Mouse (Mus musculus) liver, postnatal 0 days (tissue): Measurements from ENCODE around the gene G6pc3. TPM values are rescaled to one million over a fixed set of nuclear protein-coding genes. Genes with fewer than 3 reads are reported as not detected.

Experiments used
- ATAC-seq: fragments of 200-750 bp; cut with Nextera tagmentation; 2 replicates; pipeline ENCODE4 v1.8.0; 2017; ENCODE audit warnings: mild to moderate bottlenecking, moderate library complexity
- DNase-seq: peaks from one replicate; pipeline ENCODE4 v3.0.0-alpha.2; 2016
- H3K27ac ChIP-seq: fragments of 300-500 bp; sonication (generic); 2 replicates; pipeline ENCODE4 v1.5.1; 2014; ENCODE audit warnings: antibody characterized with exemption, moderate library complexity, mild to moderate bottlenecking, low read depth
- H3K27me3 ChIP-seq: fragments of 300-500 bp; sonication (generic); 2 replicates; pipeline ENCODE4 v1.6.1; 2014; ENCODE audit warnings: low read length, control low read depth, mixed read lengths; ENCODE audit not compliant: insufficient read depth
- H3K36me3 ChIP-seq: fragments of 300-500 bp; sonication (generic); replicated peaks from 2 replicates; pipeline ENCODE4 v1.6.1; 2014; ENCODE audit warnings: mild to moderate bottlenecking, control low read depth, low read length, moderate library complexity, mixed read lengths; ENCODE audit not compliant: insufficient read depth
- H3K4me1 ChIP-seq: fragments of 300-500 bp; sonication (generic); 2 replicates; pipeline ENCODE4 v1.6.1; 2014; ENCODE audit warnings: antibody characterized with exemption, mild to moderate bottlenecking, control low read depth; ENCODE audit not compliant: insufficient read depth
- H3K4me2 ChIP-seq: fragments of 300-500 bp; sonication (generic); 2 replicates; pipeline ENCODE4 v1.6.1; 2014; ENCODE audit warnings: low read depth, mild to moderate bottlenecking, low read length, moderate library complexity, mixed read lengths
- H3K4me3 ChIP-seq: fragments of 300-500 bp; sonication (generic); 2 replicates; pipeline ENCODE4 v1.5.1; 2014; ENCODE audit warnings: low read depth, low read length
- H3K9ac ChIP-seq: fragments of 300-500 bp; sonication (generic); replicated peaks from 2 replicates; pipeline ENCODE4 v1.6.1; 2014; ENCODE audit warnings: mild to moderate bottlenecking, moderate library complexity
- H3K9me3 ChIP-seq: fragments of 300-500 bp; sonication (generic); 2 replicates; pipeline ENCODE4 v1.6.1; 2016; ENCODE audit warnings: mild to moderate bottlenecking, control low read depth, low read length, mixed read lengths
- CTCF ChIP-seq: sonication (generic); IDR thresholded peaks from 2 replicates; pipeline ENCODE4 v1.5.1; 2016; ENCODE audit warnings: antibody characterized with exemption, low read depth
- EP300 ChIP-seq: IDR thresholded peaks from 2 replicates; pipeline ENCODE4 v1.6.1; 2016; ENCODE audit warnings: antibody characterized with exemption, low read depth, mild to moderate bottlenecking
- WGBS: fragments of 180-500 bp; shearing (Covaris S2); extraction: QIAGEN DNeasy Blood & Tissue Kit; methylation state at CpG from one replicate; pipeline ENCODE4 v1.1.7; 2014; ENCODE audit not compliant: insufficient replicate concordance; 5-methylcytosine and 5-hydroxymethylcytosine counted together
- polyA plus RNA-seq: library from polyadenylated mRNA; unstranded; fragments of >200 nt; fragmentation: Nextera tagmentation; extraction: Ambion mirVana; gene quantifications from 2 replicates; pipeline ENCODE4 v1.2.1, GENCODE M21; 2015

Gene G6pc3
- polyA plus RNA-seq, 1 experiment from 2014 or later, result 6.7 TPM

DNA sequence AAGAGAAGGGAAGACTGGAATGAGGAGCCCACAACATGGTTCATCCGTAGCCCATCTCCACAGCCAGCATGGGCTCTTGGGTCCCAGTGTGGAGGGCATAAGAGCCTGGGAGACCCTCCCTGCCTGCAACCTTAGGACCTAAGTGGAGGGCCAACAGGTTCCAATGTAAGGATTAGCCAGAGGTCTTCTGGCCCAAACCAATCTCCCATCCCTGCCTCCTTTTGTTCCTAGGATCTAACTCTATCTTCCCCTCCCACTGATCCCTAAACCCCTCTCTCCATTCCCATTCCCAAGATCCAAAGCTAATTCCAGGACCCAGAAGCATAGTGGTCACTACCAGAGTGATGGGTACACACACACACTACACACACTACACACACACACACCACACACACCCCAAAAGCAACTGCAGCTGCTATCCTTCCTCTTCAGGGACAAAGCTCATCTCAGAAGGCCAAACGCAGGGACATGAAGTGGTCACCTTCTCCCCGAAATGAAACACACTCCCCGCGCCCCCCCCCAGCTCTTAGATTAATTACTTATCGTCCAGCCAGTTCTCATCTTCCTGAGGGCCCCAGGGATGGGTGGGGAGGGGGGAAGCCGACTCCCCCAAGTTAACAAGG is 39.3 kb downstream of the G6pc3 start:
- DNase-seq (no peak), ATAC-seq (no peak)
- Histone ChIP-seq H3K9me3 (no peaks in the 10 kb centered on the region), H3K4me1 (peaks cover 27% of the 10 kb centered on the region), H3K27ac (no peak overlapping the region), H3K4me2 (peak overlapping the region; percentile 98), H3K9ac (peak overlapping the region; percentile 72), H3K4me3 (peak overlapping the region; percentile 84), H3K36me3 (no peaks in the 10 kb centered on the region), H3K27me3 (peaks cover 3% of the 10 kb centered on the region; the same call in 1 of the 2 replicates)
- WGBS, result 19% methylated on average over 7 of the region's 7 CpGs
- no peak for TF ChIP-seq CTCF

GRCm38 (mm10) chr11:102229331-102229953 is 40.0 kb downstream of the G6pc3 start:
- ATAC-seq, result peak; percentile 58
- Histone ChIP-seq H3K4me2 (peak overlapping the region; percentile 98), H3K9ac (peak overlapping the region; percentile 72), H3K27me3 (peaks cover 3% of the 10 kb centered on the region; the same call in 1 of the 2 replicates), H3K4me1 (peaks cover 25% of the 10 kb centered on the region), H3K9me3 (no peaks in the 10 kb centered on the region), H3K36me3 (no peaks in the 10 kb centered on the region), H3K27ac (peak overlapping the region; percentile 73), H3K4me3 (peak overlapping the region; percentile 84)
- TF ChIP-seq CTCF, result no peak
- TF ChIP-seq EP300, result no peak
- DNase-seq, result peak; percentile 38
- WGBS, result 1% methylated on average over 39 of the region's 47 CpGs

- H3K27me3 ChIP-seq, result peaks cover 3% of the 10 kb centered on the region; the same call in 1 of the 2 replicates
- H3K4me2 ChIP-seq, result peak within 1 kb of the TSS; percentile 98
- WGBS, result under 1% methylated on average over 33 of the region's 49 CpGs
- peak within 1 kb of the TSS; percentile 72 for H3K9ac ChIP-seq
- TF ChIP-seq EP300 (peak; percentile 64), CTCF (peak; percentile 25; the same call in 1 of the 2 replicates)
- peak; percentile 97 for DNase-seq
- peak within 1 kb of the TSS; percentile 84 for H3K4me3 ChIP-seq
- H3K4me1 ChIP-seq, result peaks cover 18% of the 10 kb centered on the region
- peak; percentile 96 for ATAC-seq
- peak within 1 kb of the TSS; percentile 73 for H3K27ac ChIP-seq
- no peaks in the 10 kb centered on the region for H3K9me3 ChIP-seq
- H3K36me3 ChIP-seq, result no peaks in the 10 kb centered on the region
Measured at GRCm38 (mm10) chr11:102230006-102230741, 40.8 kb downstream of the G6pc3 start, which contains the start of gene Hdac5. Gene Hdac5, minus strand, starts transcription at chr11:102230166.

DNA sequence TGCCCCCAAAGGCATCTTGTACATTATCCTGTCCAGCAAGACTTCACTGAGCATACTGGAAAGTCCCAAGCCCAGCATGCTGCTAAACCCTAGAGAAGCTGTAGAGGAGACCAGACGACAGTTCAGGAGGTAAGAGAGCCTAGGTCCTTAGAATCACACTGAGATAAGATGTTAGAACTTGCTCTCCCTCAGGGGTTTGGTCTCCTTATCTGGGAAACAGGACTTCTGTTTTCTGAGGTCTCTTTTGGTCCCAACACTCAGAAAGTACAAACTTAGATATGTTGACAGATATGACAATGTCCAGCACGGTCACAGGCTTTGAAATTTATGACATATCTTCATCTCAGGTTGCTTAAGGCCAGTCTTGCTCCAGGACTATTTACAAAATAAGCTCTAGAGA is 46.6 kb downstream of the G6pc3 start:
- WGBS, result 33% methylated on average over 2 of the region's 2 CpGs
- ATAC-seq, result no peak

DNA sequence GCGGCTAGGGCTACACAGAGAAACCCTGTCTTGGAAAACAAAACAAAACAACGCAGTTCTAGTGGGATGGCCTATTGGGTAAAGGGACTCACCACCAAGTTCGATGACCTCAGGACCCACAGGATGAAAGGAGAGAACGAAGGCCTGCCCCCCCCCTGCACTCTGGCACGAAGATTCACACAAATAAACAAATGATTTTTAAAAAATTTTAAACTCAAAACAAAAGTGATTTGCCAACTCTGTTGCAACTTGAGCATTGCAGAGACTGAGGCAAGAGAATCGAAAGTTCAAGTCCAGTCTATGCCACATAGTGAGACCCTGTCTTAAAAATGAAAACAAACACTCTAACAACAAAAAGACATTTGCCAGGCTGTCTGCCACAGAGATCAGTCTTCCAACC is 51.2 kb downstream of the G6pc3 start:
- H3K9ac ChIP-seq, result no peak overlapping the region
- no peaks in the 10 kb centered on the region for H3K9me3 ChIP-seq
- no peaks in the 10 kb centered on the region for H3K36me3 ChIP-seq
- no peak overlapping the region for H3K4me2 ChIP-seq
- 0 out of 2 replicates have a peak overlapping the region, but pooled peaks have one; percentile 16 for H3K27ac ChIP-seq
- TF ChIP-seq CTCF (no peak), EP300 (no peak)
- no peak for ATAC-seq
- 76% methylated on average over 6 of the region's 6 CpGs for WGBS
- H3K27me3 ChIP-seq, result 0 out of 2 replicates have a peak, but pooled peaks cover 3% of the 10 kb centered on the region
- peaks cover 9% of the 10 kb centered on the region for H3K4me1 ChIP-seq
- no peak overlapping the region for H3K4me3 ChIP-seq
- DNase-seq, result no peak

More for the DNA sequence above, 46.6 kb downstream of the G6pc3 start:
- H3K4me2 ChIP-seq, result no peak overlapping the region
- no peak overlapping the region for H3K9ac ChIP-seq
- TF ChIP-seq EP300, result no peak
- no peak for TF ChIP-seq CTCF
- no peaks in the 10 kb centered on the region for H3K9me3 ChIP-seq
- no peak overlapping the region for H3K4me3 ChIP-seq
- peaks cover 6% of the 10 kb centered on the region; the same call in 1 of the 2 replicates for H3K4me1 ChIP-seq
- no peaks in the 10 kb centered on the region for H3K36me3 ChIP-seq
- H3K27me3 ChIP-seq, result no peaks in the 10 kb centered on the region
- no peak for DNase-seq
- no peak overlapping the region for H3K27ac ChIP-seq

GRCm38 (mm10) chr11:102241246-102241645 is 51.8 kb downstream of the G6pc3 start:
- Histone ChIP-seq H3K27ac (peak overlapping the region; percentile 57; the same call in 1 of the 2 replicates), H3K4me1 (peaks cover 9% of the 10 kb centered on the region), H3K9ac (no peak overlapping the region), H3K4me3 (no peak overlapping the region), H3K9me3 (no peaks in the 10 kb centered on the region), H3K4me2 (no peak overlapping the region), H3K36me3 (no peaks in the 10 kb centered on the region), H3K27me3 (0 out of 2 replicates have a peak, but pooled peaks cover 3% of the 10 kb centered on the region)
- peak; percentile 89 for ATAC-seq
- TF ChIP-seq EP300 (peak; percentile 46), CTCF (no peak)
- WGBS, result 55% methylated on average over 5 of the region's 5 CpGs
- no peak for DNase-seq
